Mouse (Mus musculus) CH12.LX (cell line): Measurements from ENCODE around the gene Ccr10. TPM values are rescaled to one million over a fixed set of nuclear protein-coding genes. Genes with fewer than 3 reads are reported as not detected.
A peak's percentile ranks its signal among the peaks of the same experiment; 100 is the strongest.

ENCODE experiments used
- DNase-seq: peaks from one replicate; pipeline ENCODE4 v3.0.0-alpha.2; 2013; ENCODE audit errors: extremely low read depth
- H3K27ac ChIP-seq: 2 replicates; pipeline ENCODE4 v1.5.1; 2012; ENCODE audit warnings: low read depth, mild to moderate bottlenecking, control low read depth, moderate library complexity; ENCODE audit not compliant: insufficient read depth
- H3K27me3 ChIP-seq: replicated peaks from 2 replicates; pipeline ENCODE3; 2012; ENCODE audit warnings: inconsistent platforms
- H3K36me3 ChIP-seq, 2 experiments: replicated peaks in 1 of 2; 2 replicates each; pipeline versions ENCODE3 to v1.6.1; 2012; ENCODE audit warnings: inconsistent platforms in 1 of 2, low read length in 1 of 2, mild to moderate bottlenecking in 1 of 2, mixed read lengths in 1 of 2, moderate library complexity in 1 of 2; ENCODE audit not compliant: control insufficient read depth in 1 of 2, insufficient read depth in 1 of 2
- H3K4me1 ChIP-seq, 2 experiments: 2 replicates each; pipeline ENCODE4 v1.6.1; 2012; ENCODE audit warnings: inconsistent platforms in 1 of 2, moderate library complexity in 1 of 2; ENCODE audit not compliant: insufficient read depth in 2 of 2, control insufficient read depth in 1 of 2
- H3K4me2 ChIP-seq: 2 replicates; pipeline ENCODE4 v1.6.1; 2012; ENCODE audit warnings: low read depth, mild to moderate bottlenecking, control low read depth; ENCODE audit not compliant: poor library complexity, insufficient read depth, severe bottlenecking
- H3K4me3 ChIP-seq, 3 experiments: fragments of 150-350 bp in 1 of 3; sonication (generic) in 1 of 3; replicated peaks in 1 of 3; 2 replicates each; pipeline versions ENCODE3 to v1.5.1; 2011 to 2012; ENCODE audit warnings: low read depth in 2 of 3, low read length in 2 of 3, mild to moderate bottlenecking in 2 of 3, moderate library complexity in 2 of 3, control low read depth in 1 of 3, improper control_type of control experiment in 1 of 3, inconsistent platforms in 1 of 3, mixed read lengths in 1 of 3; ENCODE audit not compliant: poor library complexity in 1 of 3
- H3K79me2 ChIP-seq: replicated peaks from 2 replicates; pipeline ENCODE4 v1.6.1; 2012; ENCODE audit warnings: mild to moderate bottlenecking, moderate library complexity; ENCODE audit not compliant: control insufficient read depth, poor library complexity, insufficient read depth, severe bottlenecking; ENCODE audit errors: extremely low read depth
- H3K9ac ChIP-seq: 2 replicates; pipeline ENCODE4 v1.6.1; 2012; ENCODE audit warnings: low read depth, mild to moderate bottlenecking, control low read depth, moderate library complexity; ENCODE audit not compliant: insufficient read depth
- H3K9me3 ChIP-seq: replicated peaks from 2 replicates; pipeline ENCODE3; 2012; ENCODE audit warnings: low read length, inconsistent platforms, mixed read lengths
- CTCF ChIP-seq, 2 experiments: IDR thresholded peaks in 1 of 2; conservative IDR thresholded peaks in 1 of 2; 2 replicates each; pipeline ENCODE4 v1.5.1; 2011 to 2012; ENCODE audit warnings: low read depth in 2 of 2, low read length in 2 of 2, improper control_type of control experiment in 1 of 2, inconsistent platforms in 1 of 2, mild to moderate bottlenecking in 1 of 2, moderate library complexity in 1 of 2
- E2F4 ChIP-seq: IDR thresholded peaks from 2 replicates; pipeline ENCODE4 v1.6.1; 2011; ENCODE audit warnings: low read depth, low read length, improper control_type of control experiment; ENCODE audit not compliant: insufficient replicate concordance
- ELF1 ChIP-seq: IDR thresholded peaks from 2 replicates; pipeline ENCODE4 v1.6.1; 2014; ENCODE audit warnings: low read depth, mild to moderate bottlenecking, inconsistent platforms, low read length, improper control_type of control experiment
- ETS1 ChIP-seq: conservative IDR thresholded peaks from 2 replicates; pipeline ENCODE4 v1.6.1; 2012; ENCODE audit warnings: low read depth, mild to moderate bottlenecking, inconsistent platforms, low read length, improper control_type of control experiment, moderate library complexity
- HCFC1 ChIP-seq: IDR thresholded peaks from 2 replicates; pipeline ENCODE4 v1.6.1; 2012; ENCODE audit warnings: low read depth, mild to moderate bottlenecking, inconsistent platforms, low read length, improper control_type of control experiment
- JUN ChIP-seq: IDR thresholded peaks from 2 replicates; pipeline ENCODE4 v1.6.1; 2011; ENCODE audit warnings: low read depth, mild to moderate bottlenecking, low read length, improper control_type of control experiment, moderate library complexity; ENCODE audit not compliant: insufficient read depth
- JUND ChIP-seq: conservative IDR thresholded peaks from 2 replicates; pipeline ENCODE4 v1.6.1; 2011; ENCODE audit warnings: low read depth, low read length, improper control_type of control experiment
- MAZ ChIP-seq: IDR thresholded peaks from 2 replicates; pipeline ENCODE4 v1.6.1; 2012; ENCODE audit warnings: low read depth, mild to moderate bottlenecking, inconsistent platforms, low read length, improper control_type of control experiment, moderate library complexity
- MYC ChIP-seq: IDR thresholded peaks from 2 replicates; pipeline ENCODE4 v1.6.1; 2011; ENCODE audit warnings: low read depth, mild to moderate bottlenecking, improper control_type of control experiment, low read length
- NELFE ChIP-seq: IDR thresholded peaks from 2 replicates; pipeline ENCODE4 v1.6.1; 2011; ENCODE audit warnings: low read depth, low read length, improper control_type of control experiment
- NRF1 ChIP-seq: IDR thresholded peaks from 2 replicates; pipeline ENCODE4 v1.6.1; 2014; ENCODE audit warnings: low read depth, mild to moderate bottlenecking, inconsistent platforms, low read length, improper control_type of control experiment, moderate library complexity
- PAX5 ChIP-seq: IDR thresholded peaks from 2 replicates; pipeline ENCODE4 v1.6.1; 2012; ENCODE audit warnings: low read length, inconsistent platforms, mixed read lengths
- POLR2A ChIP-seq: IDR thresholded peaks from 2 replicates; pipeline ENCODE4 v1.6.1; 2011; ENCODE audit warnings: low read depth, mild to moderate bottlenecking, improper control_type of control experiment, low read length
- POLR2AphosphoS2 ChIP-seq: IDR thresholded peaks from 2 replicates; pipeline ENCODE4 v1.6.1; 2011; ENCODE audit warnings: low read depth, low read length, improper control_type of control experiment
- RCOR1 ChIP-seq: conservative IDR thresholded peaks from 2 replicates; pipeline ENCODE4 v1.6.1; 2012; ENCODE audit warnings: low read depth, mild to moderate bottlenecking, inconsistent platforms, low read length, improper control_type of control experiment
- SIN3A ChIP-seq: IDR thresholded peaks from 2 replicates; pipeline ENCODE4 v1.6.1; 2012; ENCODE audit warnings: low read length, improper control_type of control experiment, inconsistent platforms
- USF1 ChIP-seq: IDR thresholded peaks from 2 replicates; pipeline ENCODE4 v1.6.1; 2014; ENCODE audit warnings: low read depth, mild to moderate bottlenecking, inconsistent platforms, low read length, improper control_type of control experiment
- ZKSCAN1 ChIP-seq: IDR thresholded peaks from 2 replicates; pipeline ENCODE4 v1.6.1; 2012; ENCODE audit warnings: low read depth, inconsistent platforms, low read length, improper control_type of control experiment, borderline replicate concordance
- ZMIZ1 ChIP-seq: IDR thresholded peaks from 2 replicates; pipeline ENCODE4 v1.6.1; 2012; ENCODE audit warnings: low read depth, mild to moderate bottlenecking, inconsistent platforms, low read length, improper control_type of control experiment
- ZNF384 ChIP-seq: IDR thresholded peaks from 2 replicates; pipeline ENCODE4 v1.6.1; 2012; ENCODE audit warnings: low read depth, low read length, improper control_type of control experiment, inconsistent platforms
- dilution Hi-C: fragments of 300-500 bp; cut with MboI; formaldehyde crosslinking; loops from 2 replicates; pipeline ENCODE4 v1.14.3; 2020; ENCODE audit warnings: low sequenced_read_pairs; ENCODE audit not compliant: extremely low pct_unique_long_range_greater_than_20kb, extremely low pct_ligation_motif_present
- in situ Hi-C: fragments of 300-500 bp; cut with MboI; formaldehyde crosslinking; loops from 3 replicates; pipeline ENCODE4 v1.14.3; 2019; ENCODE audit warnings: low sequenced_read_pairs, low pct_ligation_motif_present, low pct_unique_long_range_greater_than_20kb, mixed read lengths
- polyA plus RNA-seq: library from polyadenylated mRNA; unstranded; fragments of >175 nt; gene quantifications from 2 replicates; pipeline ENCODE4 v1.2.1, GENCODE M21; 2012; ENCODE audit warnings: low read depth; ENCODE audit not compliant: insufficient read length
- total RNA-seq, 2 experiments: library from RNA; depleted of rRNA; stranded (reverse); fragments of 300-350 nt in 1 of 2; fragments of >200 nt in 1 of 2; gene quantifications; 2 replicates each; pipeline ENCODE4 v1.2.3; 2012 to 2014

Gene Ccr10
- total and polyA plus RNA-seq, 3 experiments: 12.3 to 29.6 (median 17.2) TPM

DNA sequence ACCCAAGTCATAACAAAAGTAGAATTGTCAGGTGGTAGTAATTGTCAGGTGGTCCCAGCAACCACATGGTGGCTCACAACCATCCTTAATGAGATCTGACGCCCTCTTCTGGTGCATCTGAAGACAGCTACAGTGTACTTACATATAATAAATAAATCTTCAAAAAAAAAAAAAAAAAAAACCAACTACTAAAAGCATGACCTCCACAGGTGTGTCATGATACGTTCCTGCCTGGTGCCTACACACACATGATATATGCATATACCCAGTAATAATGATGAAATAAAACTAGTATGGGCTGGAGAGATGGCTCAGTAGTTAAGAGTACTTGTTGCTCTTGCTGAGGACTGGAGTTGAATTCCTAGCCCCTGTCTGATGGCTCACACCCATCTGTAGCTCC lies 24.2 kb downstream of the Ccr10 start:
- Histone ChIP-seq H3K79me2 (no peaks in the 10 kb centered on the region), H3K27ac (no peak overlapping the region), H3K36me3 (no peaks in the 10 kb centered on the region), H3K4me3 (no peak overlapping the region), H3K4me2 (no peak overlapping the region), H3K9me3 (no peaks in the 10 kb centered on the region), H3K4me1 (peaks cover 15 to 41% of the 10 kb centered on the region in 2 experiments), H3K9ac (no peak overlapping the region), H3K27me3 (no peaks in the 10 kb centered on the region)
- dilution Hi-C loops (no loop called here), in situ Hi-C loops (no loop called here)
- TF ChIP-seq CTCF (conservative IDR thresholded peaks at IDR 0.05 in 1 of 2, IDR thresholded peaks at IDR 0.05 in 1 of 2; ENCODE audit: low read depth in 2 of 2, low read length in 2 of 2): peak in 1 of 2 experiments; percentile 44; a peak in 2 of 4 replicates
- TF ChIP-seq ZNF384: peak; percentile 74
- TF ChIP-seq JUND: no peak
- DNase-seq: no peak

DNA sequence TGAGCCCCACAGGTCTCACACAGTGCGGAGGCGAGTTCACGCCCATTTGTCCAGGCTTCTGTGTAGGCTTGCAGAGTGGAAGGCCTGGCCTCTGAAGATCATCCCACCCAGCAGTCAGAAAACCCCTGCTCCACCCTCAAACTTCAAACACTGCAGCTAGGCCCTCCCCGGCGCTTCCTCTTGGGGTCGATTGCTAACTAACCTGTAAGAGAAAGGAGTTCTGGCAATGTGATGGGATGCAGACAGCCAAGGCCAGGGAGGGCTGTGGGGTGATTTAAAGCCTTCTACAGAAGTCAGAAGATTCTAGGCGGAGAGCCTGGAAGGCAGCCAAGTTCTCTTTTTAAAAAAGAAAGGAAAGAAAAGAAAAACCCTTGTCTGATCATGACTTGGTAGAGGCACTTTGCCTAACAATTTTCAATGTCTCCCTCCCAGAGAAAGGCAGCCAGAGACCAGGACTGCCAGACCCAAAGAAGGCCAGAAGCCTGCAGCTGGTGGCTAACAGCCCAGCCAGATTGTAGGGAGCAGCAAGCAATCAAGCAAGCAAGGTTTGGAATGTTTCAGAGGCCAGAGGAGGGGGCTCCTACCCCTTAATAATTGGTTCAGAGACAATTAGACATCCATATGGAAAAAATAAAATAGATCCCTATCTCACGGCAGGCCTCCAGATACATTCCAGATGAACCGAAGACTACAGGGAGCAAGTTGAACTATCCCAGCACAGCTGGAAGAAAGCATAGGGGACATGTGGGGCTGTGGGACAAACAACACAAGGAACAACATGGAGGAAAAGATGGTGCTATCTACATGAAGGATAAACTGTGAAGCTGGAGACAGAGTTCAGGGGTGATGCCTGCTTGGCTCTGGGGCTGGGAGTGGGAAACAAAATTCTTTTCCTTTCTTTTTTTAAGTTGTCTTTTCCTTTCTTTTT lies 25.8 kb downstream of the Ccr10 start:
- Histone ChIP-seq H3K4me2 (no peak overlapping the region), H3K27me3 (no peaks in the 10 kb centered on the region), H3K4me3 (no peak overlapping the region), H3K9me3 (no peaks in the 10 kb centered on the region), H3K4me1 (peaks cover 12 to 30% of the 10 kb centered on the region in 2 experiments), H3K27ac (no peak overlapping the region), H3K9ac (no peak overlapping the region), H3K36me3 (no peaks in the 10 kb centered on the region), H3K79me2 (no peaks in the 10 kb centered on the region)
- TF ChIP-seq ELF1 (no peak), ZMIZ1 (no peak), PAX5 (no peak), ZKSCAN1 (no peak), MAZ (no peak)
- in situ Hi-C loops (no loop called here), dilution Hi-C loops (no loop called here)
- DNase-seq: no peak

DNA sequence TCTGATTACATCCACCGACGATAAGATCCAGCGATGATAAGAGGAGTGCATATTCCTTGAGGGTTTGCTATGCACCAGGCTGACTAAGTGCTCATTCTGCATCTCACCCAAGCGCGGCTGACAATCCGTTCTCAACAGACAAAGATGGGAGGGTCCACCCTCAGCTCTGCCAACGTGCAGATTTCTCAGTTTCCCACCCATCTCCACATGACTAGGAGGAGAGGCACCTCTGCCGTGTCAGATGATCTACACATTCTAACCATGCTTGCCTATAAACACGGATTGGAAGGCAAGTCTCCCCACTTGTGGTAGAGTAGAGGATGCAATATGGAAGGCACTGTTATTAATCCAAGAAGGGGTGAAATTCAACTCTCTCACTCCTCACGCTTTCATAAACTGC lies 26.5 kb downstream of the Ccr10 start:
- Histone ChIP-seq H3K9ac (no peak overlapping the region), H3K4me3 (no peak overlapping the region), H3K4me2 (no peak overlapping the region), H3K27me3 (no peaks in the 10 kb centered on the region), H3K27ac (no peak overlapping the region), H3K36me3 (no peaks in the 10 kb centered on the region), H3K79me2 (no peaks in the 10 kb centered on the region), H3K4me1 (peaks cover 12 to 33% of the 10 kb centered on the region in 2 experiments), H3K9me3 (no peaks in the 10 kb centered on the region)
- no peak for TF ChIP-seq POLR2AphosphoS2
- TF ChIP-seq HCFC1: no peak
- TF ChIP-seq NELFE: no peak
- no peak for TF ChIP-seq USF1
- TF ChIP-seq ELF1: no peak
- no peak for TF ChIP-seq MYC
- no peak for TF ChIP-seq E2F4
- TF ChIP-seq CTCF (conservative IDR thresholded peaks at IDR 0.05 in 1 of 2, IDR thresholded peaks at IDR 0.05 in 1 of 2; ENCODE audit: low read depth in 2 of 2, low read length in 2 of 2): no peak
- no peak for TF ChIP-seq JUN
- no peak for TF ChIP-seq SIN3A
- TF ChIP-seq NRF1: no peak
- TF ChIP-seq POLR2A: no peak
- TF ChIP-seq ETS1: no peak
- TF ChIP-seq RCOR1: no peak
- dilution Hi-C loops: no loop called here
- DNase-seq: no peak
- in situ Hi-C loops: no loop called here
